Mouse (Mus musculus): Measurements from ENCODE around the gene Tpcn1.

Tpcn1 gene

DNA sequence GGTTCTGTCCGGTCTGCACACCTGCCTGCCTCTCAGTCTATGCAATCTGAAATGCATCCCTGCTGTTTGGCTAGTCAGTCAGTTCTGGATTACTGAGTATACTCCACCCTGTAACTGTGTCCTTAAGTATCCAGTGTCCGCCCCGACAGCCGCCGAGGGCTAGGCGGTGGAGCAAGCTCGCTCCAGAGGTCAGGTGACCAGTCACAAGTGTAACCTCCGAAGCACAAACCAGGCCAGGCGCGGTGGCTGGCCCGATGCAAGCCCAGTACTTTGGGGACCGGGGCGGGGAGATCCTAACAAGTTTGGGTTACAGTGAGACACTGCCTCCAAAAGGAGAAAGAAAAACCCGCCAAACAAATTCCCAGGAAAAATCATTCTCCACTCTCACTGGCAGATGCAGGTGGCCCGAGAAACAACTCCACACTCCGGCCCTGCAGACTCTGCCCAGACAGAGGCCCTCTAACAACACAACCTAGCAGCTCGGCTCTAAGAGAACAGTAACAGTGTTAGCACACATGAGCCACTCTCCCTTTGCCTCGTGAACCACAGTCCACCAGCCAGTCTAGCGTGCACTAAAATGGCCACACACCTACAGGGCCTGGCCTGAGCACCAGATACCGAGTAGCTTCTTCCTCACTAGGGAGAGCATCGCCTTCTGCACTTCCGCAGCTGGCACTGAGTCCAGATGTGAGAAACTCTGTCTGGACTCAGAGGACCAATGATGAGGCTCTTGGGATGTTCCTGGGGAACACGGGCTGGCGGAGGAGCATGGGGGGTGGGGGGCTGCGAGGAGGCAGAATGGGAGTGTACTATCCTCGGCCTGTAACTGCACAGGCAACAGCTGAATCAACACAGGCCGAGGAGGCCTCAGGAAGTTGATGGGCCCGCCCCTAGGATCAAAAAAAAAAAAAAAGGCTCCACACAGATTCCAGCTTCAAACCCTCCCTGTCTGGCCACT, 25.2 kb downstream of the Tpcn1 start:
- POLR2A ChIA-PET, result interaction anchor here (0.5 to 3.0 kb wide), 72 partner anchors 7 to 1467 kb away, joined by 3 to 37 read pairs (median 4); partner anchors contain the start of genes Iqcd (in 3 of the 4), Tpcn1 (in 3 of the 4), Ddx54 (in 2 of the 4) and Rita1 (in 2 of the 4)
- CTCF ChIA-PET, result interaction anchor here (0.5 to 2.3 kb wide), 28 partner anchors 9 to 570 kb away, joined by 3 to 23 read pairs (median 4); partner anchors contain the start of genes Iqcd (in 1 of the 4) and Tpcn1 (in 1 of the 4)

DNA sequence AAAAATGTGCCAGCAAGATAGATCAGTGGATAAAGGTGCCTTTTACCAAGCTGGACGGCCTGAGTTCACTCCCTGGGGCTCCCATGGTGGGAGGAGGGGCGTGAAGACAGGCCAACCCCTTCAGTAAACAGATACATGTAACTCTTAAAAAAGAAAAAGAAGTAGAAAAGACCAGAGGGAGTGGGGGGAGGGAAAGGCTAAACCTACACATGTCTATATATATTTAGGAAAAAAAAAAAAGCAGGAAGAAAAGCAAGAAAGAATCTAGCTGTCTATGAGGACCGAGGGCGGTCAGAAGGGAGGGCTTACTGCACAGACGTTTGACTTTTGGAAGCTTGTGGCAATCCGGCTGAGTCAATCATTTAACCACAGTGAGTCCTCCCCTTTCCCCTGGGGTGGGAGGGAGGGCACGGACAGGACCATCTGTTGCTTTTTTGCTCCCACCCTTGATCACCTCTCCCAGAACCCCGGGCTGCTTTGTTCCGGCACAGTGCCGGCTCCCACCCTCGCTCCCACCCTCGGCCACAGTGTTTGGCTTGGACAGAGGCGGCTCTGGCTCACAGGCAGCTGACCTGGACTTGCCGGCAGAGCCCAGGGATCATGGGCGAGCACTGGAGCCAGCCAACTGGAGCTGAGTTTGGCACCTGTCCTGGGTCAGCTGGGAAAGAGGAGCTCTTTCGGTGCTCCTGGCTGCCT, 27.7 kb downstream of the Tpcn1 start:
- ChIA-PET POLR2A (interaction anchor here in 3 of 4 experiments (0.6 to 1.8 kb wide), 23 partner anchors 10 to 1750 kb away, joined by 3 to 7 read pairs (median 4); partner anchors contain the start of gene Plbd2 (in 1 of the 3)), CTCF (interaction anchor here in 3 of 4 experiments (0.6 to 1.0 kb wide), 9 partner anchors 12 to 408 kb away, joined by 3 to 5 read pairs (median 4); no protein-coding TSS in a partner anchor)

DNA sequence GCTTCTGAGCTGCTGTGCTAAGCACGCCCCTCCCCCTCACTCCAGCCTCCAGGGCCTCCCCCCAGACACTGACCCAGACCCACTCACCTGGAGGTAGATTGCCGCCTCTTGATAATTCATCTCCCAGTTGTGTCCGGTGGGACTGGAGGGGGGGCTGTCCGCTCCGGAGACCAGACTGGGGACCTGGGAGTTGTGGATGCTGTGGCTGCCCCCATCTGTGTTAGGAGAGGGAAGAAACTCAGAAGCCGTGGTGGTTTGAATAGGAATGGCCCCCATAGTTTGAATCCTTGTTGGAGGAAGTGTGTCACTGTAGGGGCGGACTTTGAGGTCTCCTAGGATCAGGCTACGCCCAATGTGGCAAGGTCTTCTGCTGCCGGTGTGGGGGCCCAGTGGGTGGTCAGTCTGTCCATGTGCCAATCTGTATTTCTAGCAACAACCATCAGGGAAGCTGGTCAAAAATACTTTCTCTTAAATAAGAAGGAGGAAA, 28.3 kb downstream of the Tpcn1 start:
- POLR2A ChIA-PET, result interaction anchor here in 3 of 4 experiments (0.6 to 1.8 kb wide), 10 partner anchors 9 to 1751 kb away, joined by 3 to 7 read pairs (median 4); partner anchors contain the start of gene Plbd2 (in 1 of the 3)
- CTCF ChIA-PET, result interaction anchor here in 2 of 4 experiments (0.6 to 0.9 kb wide), 6 partner anchors 18 to 409 kb away, joined by 3 to 5 read pairs (median 4); no protein-coding TSS in a partner anchor

DNA sequence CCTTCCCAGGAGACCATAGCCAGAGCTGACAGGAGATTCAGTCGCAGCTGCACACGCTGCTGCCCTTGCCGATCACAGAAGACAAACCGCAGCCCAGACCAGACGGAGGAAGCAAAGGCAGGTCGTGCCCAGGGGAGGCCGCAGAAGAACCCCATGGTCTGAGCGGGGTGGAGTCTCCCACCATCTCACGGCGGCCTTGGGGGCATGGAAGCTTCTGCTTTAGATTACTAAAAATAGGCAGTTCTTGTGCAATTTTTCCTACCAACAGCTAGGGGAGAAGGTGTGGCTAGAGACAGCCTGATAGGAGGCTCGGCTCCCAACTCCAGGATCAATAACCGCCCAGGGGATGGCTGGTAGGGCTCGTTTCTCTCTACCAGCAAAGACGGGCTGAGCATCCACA, 29.7 kb downstream of the Tpcn1 start:
- CTCF ChIA-PET, result interaction anchor here in 3 of 4 experiments (0.6 to 2.2 kb wide), 3 partner anchors 44 to 47 kb away, joined by 3 to 6 read pairs (median 4); no protein-coding TSS in a partner anchor
- POLR2A ChIA-PET, result interaction anchor here in 2 of 4 experiments (0.6 to 1.6 kb wide), 13 partner anchors 9 to 68 kb away, joined by 3 to 6 read pairs (median 3); partner anchors contain the start of genes Iqcd (in 1 of the 2), Slc8b1 (in 1 of the 2) and Tpcn1 (in 1 of the 2)

DNA sequence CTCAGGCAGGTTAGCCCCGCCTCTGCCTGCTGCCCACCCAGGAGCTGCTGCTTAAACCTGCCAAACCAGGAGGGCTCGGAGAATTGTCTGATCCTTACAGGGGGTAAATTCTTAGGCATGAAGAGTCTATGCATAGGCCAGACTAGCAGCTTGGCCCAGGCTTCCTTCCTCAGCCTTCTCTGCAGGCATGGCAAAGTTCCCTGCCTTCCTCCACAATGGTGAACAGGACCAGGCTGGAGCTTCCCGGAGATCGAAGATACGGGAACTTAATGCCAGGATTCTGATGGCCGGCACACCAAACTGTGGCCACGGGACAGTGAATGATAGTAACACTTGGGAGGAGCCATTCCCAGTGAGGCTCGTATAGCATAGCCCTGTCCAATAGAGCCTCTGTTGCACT, 30.4 kb downstream of the Tpcn1 start:
- POLR2A ChIA-PET, result interaction anchor here in 3 of 4 experiments (0.6 to 1.6 kb wide), 18 partner anchors 8 to 1184 kb away, joined by 3 to 8 read pairs (median 4); partner anchors contain the start of genes Iqcd (in 1 of the 3), Slc8b1 (in 1 of the 3) and Tpcn1 (in 1 of the 3)
- CTCF ChIA-PET, result interaction anchor here in 3 of 4 experiments (0.5 to 2.2 kb wide), 4 partner anchors 47 to 101 kb away, joined by 3 to 6 read pairs (median 3); no protein-coding TSS in a partner anchor

DNA sequence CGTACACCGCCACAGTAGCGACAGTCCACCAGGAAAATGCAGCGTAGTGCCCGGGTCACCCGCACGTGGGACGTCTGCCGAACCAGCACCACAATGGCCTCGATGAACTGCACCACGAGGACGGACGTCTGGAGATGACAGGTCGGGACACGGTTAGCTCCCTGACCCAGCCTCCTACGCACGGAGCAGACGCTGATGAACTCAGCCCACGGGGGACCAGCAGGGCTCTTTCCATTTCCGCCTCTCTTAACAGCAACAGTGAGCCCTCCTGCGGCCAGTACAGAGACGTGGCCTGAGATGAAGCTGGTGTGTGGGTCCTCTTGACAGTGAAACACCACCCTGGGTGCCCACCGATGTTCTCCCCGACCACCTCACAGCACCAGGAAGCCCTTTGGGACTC, 32.6 kb downstream of the Tpcn1 start:
- ChIA-PET CTCF (interaction anchor here in 1 of 4 experiments (0.7 kb wide), 1 partner anchor 70 kb away, joined by 4 read pairs; no protein-coding TSS in a partner anchor), POLR2A (interaction anchor here in 3 of 4 experiments (0.9 to 1.3 kb wide), 4 partner anchors 8 to 79 kb away, joined by 3 read pairs; partner anchors contain the start of gene Sds (in 1 of the 3))

DNA sequence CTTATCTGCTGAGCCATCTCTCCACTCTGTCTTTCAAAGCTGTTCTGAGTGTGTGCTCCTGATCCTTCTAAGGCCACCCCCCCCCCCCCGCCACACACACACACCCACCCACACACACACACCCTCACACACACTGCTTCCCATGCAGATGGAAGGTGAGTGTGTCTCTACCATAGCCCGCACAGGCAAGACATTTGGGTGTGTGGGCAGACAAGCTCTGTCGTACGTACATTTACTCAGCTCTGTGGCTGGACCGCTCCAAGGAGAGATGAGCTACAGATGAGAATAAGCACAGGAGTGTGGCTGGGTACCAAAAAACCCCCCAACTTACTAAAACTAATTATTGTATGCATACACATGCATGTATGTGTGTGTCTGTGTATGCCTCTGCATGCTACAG, 37.8 kb downstream of the Tpcn1 start:
- CTCF ChIA-PET, result interaction anchor here in 3 of 4 experiments (0.5 to 1.0 kb wide), 3 partner anchors 51 to 399 kb away, joined by 3 to 7 read pairs (median 3); no protein-coding TSS in a partner anchor
- POLR2A ChIA-PET, result interaction anchor here in 3 of 4 experiments (0.6 to 1.5 kb wide), 5 partner anchors 8 to 42 kb away, joined by 3 to 6 read pairs (median 4); no protein-coding TSS in a partner anchor

DNA sequence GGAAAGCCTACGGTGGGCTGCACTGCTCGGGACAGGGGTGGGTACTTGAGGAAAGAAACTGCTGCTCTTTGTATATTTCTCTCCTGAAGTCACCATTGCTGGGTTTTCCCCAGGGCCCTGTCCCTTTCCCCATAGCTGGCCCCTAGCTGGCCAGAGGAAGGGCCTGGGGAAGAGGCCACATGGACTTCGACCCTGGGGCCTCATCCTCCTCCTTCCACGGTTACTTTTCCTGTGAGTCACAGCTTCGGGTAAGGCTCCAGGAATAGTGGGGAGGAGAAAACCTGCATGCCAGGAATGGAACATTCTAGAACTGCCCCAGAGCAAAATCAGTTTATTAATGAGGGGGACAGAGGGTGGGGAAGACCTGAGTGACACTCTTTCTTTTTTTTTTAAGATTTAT, 38.3 kb downstream of the Tpcn1 start:
- POLR2A ChIA-PET, result interaction anchor here in 3 of 4 experiments (0.6 to 1.3 kb wide), 4 partner anchors 8 to 335 kb away, joined by 3 to 5 read pairs (median 4); no protein-coding TSS in a partner anchor

DNA sequence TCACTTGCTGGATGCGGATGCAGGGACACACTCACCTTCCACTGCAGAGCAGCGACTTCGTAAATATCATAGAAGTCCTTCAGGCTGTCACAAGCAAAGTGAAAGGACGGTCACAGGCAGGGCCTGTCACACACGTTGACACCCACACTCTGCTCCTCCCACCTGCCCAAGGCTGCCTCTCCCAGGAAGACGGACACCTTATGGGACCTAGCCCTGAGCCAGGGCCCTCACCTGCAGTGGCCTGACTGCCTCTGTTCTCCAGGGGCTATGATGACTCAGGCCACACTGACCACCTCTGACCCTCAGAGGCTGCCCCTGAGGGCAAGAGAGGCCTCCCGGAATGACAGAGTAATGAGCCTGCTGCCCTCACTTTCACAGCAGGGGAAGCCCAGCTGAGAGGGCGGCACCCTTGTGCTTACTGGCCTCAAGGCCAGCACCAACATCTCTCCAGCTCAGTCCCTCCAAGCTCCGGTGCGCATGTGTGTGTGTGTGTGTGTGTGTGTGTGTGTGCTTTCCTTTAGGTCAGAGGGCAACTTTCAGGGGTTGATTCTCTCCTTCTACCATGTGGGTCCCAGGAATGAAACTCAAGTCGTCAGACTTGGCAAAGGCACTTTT, 40.1 kb downstream of the Tpcn1 start:
- ChIA-PET CTCF (interaction anchor here in 3 of 4 experiments (0.6 kb wide), 3 partner anchors 18 to 892 kb away, joined by 3 to 5 read pairs (median 3); no protein-coding TSS in a partner anchor), POLR2A (interaction anchor here in 2 of 4 experiments (0.7 to 2.3 kb wide), 3 partner anchors 10 to 64 kb away, joined by 3 to 6 read pairs (median 3); partner anchors contain the start of genes Ddx54 (in 1 of the 2) and Rita1 (in 1 of the 2))

More for the DNA sequence above, 38.3 kb downstream of the Tpcn1 start:
- CTCF ChIA-PET, result interaction anchor here in 3 of 4 experiments (0.6 to 1.0 kb wide), 4 partner anchors 47 to 85 kb away, joined by 3 to 7 read pairs (median 4); partner anchors contain the start of gene Plbd2 (in 2 of the 3)

DNA sequence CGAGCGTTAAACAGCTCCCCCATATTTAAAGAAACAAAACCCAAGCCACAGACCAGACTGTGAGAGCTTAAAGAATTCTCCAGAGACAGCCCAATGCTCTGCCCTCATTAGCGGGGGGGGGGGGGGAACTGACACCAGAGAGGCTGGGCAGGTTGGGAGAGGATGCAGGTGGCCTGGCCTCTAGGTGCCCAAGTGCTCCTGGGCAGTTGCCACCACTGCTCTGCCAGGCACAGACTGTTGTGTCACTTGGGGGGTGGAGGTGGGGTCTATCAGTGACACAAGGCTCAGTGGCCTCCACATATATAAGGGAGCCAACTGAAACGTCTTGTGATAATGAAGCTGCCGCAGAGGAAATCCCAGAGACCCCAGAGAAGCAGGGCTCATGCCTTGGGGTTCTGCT, 51.8 kb downstream of the Tpcn1 start:
- CTCF ChIA-PET, result interaction anchor here in 3 of 4 experiments (0.6 to 1.9 kb wide), 9 partner anchors 11 to 65 kb away, joined by 3 to 7 read pairs (median 5); no protein-coding TSS in a partner anchor
- POLR2A ChIA-PET, result interaction anchor here in 2 of 4 experiments (0.5 to 1.9 kb wide), 12 partner anchors 12 to 703 kb away, joined by 3 to 14 read pairs (median 4); partner anchors contain the start of gene Slc8b1 (in 1 of the 2)

DNA sequence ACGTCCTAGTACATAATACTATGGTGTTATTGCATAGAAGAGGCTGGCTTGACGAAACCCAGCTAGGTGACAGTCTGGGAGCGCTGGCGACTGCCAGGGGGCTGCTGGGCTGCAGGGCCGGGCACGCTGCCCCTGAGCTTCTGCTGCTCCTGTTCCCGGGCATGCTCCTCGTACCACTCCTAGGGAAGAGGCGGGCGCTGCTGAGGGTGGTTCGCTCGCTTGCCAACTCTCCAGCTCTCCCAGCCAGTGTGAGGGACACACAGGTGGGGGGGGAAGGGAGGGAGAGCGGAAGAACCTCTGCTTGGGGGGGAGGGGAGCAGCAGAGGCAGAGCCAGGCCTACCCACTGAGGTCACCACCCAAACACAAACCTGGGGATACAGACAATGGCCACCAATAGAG, 52.4 kb downstream of the Tpcn1 start:
- ChIA-PET POLR2A (interaction anchor here in 3 of 4 experiments (0.6 to 1.9 kb wide), 16 partner anchors 9 to 774 kb away, joined by 3 to 14 read pairs (median 4); partner anchors contain the start of gene Slc8b1 (in 1 of the 3)), CTCF (interaction anchor here in 2 of 4 experiments (0.6 to 1.8 kb wide), 6 partner anchors 8 to 65 kb away, joined by 3 to 8 read pairs (median 6); no protein-coding TSS in a partner anchor)

DNA sequence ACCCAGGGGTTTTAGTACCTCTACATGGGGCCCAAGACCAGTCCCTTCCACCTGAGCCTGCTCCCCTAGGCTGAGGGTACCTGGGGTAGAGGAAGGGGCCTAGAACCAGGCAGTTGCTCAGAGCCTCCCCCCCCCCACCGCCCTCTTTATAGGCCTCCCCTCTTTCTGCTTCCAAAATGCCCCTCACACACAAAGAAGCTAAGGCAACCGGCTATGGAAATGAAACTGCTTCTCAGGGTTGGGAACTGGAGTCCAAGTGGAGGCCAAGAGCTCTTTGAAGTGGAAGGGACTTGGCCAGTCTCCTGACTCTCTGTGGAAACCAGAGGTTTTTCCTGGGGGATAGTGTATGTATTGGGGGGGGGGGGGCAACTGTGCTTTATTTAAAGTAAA, 53.8 kb downstream of the Tpcn1 start:
- ChIA-PET CTCF (interaction anchor here in 3 of 4 experiments (0.6 to 1.7 kb wide), 10 partner anchors 9 to 428 kb away, joined by 3 to 8 read pairs (median 4); no protein-coding TSS in a partner anchor), POLR2A (interaction anchor here in 3 of 4 experiments (0.6 to 1.9 kb wide), 16 partner anchors 9 to 797 kb away, joined by 3 to 14 read pairs (median 3); partner anchors contain the start of gene Slc8b1 (in 1 of the 3))

DNA sequence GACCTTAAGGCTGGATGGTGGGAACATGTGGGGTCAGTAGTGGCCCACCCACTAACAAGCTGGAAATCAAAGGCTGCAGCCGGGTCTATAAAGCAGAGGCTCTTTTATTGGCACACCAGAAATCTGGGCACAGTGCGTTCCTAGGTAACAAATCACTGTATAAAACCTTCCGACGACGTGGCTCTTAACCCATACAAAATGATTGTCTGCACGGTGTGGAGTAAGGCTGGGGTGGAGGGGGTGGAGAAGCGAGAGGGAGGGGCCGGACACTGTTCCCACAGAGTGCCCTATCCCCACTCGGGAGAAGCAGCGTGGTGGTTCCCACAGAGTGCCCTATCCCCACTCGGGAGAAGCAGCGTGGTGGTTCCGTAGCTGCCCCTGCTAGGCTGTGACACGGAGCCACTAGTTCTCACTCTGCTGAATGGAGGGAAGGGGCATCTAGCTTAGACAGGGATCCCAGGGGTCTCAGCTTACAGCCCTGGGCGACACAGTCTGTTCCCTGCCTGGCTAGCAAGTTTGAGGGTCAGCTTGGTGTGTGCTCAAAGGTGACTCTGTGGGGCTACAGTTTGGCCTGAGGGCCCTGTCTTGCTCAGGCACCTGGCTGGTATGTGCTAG, 54.3 kb downstream of the Tpcn1 start:
- POLR2A ChIA-PET, result interaction anchor here in 2 of 4 experiments (0.6 to 1.6 kb wide), 6 partner anchors 9 to 129 kb away, joined by 3 to 6 read pairs (median 3); no protein-coding TSS in a partner anchor
- CTCF ChIA-PET, result interaction anchor here in 2 of 4 experiments (0.6 to 1.7 kb wide), 4 partner anchors 8 to 61 kb away, joined by 3 to 8 read pairs (median 4); no protein-coding TSS in a partner anchor

DNA sequence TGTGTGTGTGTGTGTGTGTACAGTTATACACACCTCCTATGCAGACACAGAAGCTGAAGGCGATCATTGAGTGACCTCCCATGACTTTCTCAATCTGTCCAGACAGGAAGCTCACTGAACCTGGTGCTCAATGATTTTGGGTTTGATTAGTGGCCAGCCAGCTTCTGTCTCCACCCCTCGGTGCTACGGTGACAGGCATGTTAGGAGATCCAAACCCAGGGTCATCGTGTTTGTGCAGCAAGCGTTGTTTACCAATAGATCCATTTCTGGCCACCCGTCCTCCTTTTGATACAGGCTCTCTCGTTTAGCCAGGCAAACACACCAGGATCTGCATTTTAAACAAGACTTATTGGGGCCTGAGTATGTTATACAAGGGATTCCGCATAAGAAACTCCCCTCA, 56.8 kb downstream of the Tpcn1 start:
- ChIA-PET CTCF (interaction anchor here in 2 of 4 experiments (0.9 to 1.1 kb wide), 4 partner anchors 9 to 74 kb away, joined by 3 to 4 read pairs (median 4); no protein-coding TSS in a partner anchor), POLR2A (interaction anchor here (0.6 to 1.3 kb wide), 8 partner anchors 11 to 73 kb away, joined by 3 to 7 read pairs (median 4); partner anchors contain the start of genes Plbd2 (in 1 of the 4) and Slc8b1 (in 1 of the 4))

DNA sequence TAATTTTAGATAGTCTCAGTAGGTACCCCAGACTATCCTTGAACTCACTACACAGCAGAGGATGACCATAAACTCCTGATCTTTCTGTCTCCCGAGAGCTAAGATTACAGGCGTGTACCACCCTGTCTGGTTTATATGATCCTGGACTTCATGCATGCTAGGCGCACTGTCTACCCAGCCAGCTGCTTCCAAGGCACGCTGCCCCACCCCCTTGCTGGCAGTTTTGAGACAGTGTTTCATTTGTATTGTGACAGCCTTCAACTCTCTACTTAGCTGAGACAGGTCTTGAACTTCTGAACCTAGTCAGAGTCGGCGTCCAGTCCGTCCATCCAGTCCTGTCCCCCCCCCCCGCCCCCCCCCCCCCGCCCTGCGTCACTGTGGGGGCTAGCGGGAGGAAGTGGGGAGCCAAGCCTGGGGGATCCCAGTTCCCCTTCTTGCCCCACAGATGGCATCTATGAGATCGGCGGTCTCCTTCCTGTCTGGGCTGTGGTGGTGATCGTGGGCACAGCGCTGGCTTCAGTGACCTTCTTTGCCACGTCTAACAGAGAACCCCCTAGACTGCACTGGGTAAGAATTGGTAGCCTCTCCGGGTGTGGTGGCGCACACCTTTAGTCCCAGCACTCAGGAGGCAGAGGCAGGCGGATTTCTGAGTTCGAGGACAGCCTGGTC, 61.0 kb downstream of the Tpcn1 start:
- ChIA-PET POLR2A (interaction anchor here in 3 of 4 experiments (1.0 to 1.4 kb wide), 4 partner anchors 17 to 78 kb away, joined by 3 to 4 read pairs (median 3); partner anchors contain the start of gene Slc8b1 (in 1 of the 3)), CTCF (interaction anchor here in 3 of 4 experiments (0.6 to 2.3 kb wide), 8 partner anchors 13 to 317 kb away, joined by 3 to 12 read pairs (median 4); partner anchors contain the start of gene Slc8b1 (in 1 of the 3))

Measured in embryonic stem cell, embryonic (primary cell).